Mouse (Mus musculus) spleen, adult 2 months (tissue): ENCODE measurements at regions not wholly inside any gene's neighbourhood (a gene's known extent, or its start where the extent isn't known, plus 50 kb on each side); places are given as distances from the start of the nearest gene placed in this dataset.

Source experiments
- CTCF ChIP-seq: fragments of 200-500 bp; IDR thresholded peaks from 2 replicates; pipeline ENCODE4 v1.5.1; 2011; ENCODE audit warnings: mild to moderate bottlenecking, inconsistent platforms; ENCODE audit not compliant: insufficient read depth, insufficient read length, insufficient replicate concordance; ENCODE audit errors: extremely low read depth
- POLR2A ChIP-seq: fragments of 200-500 bp; IDR thresholded peaks from 2 replicates; pipeline ENCODE4 v1.6.1; 2011; ENCODE audit warnings: low read depth, low read length, inconsistent platforms

GRCm38 (mm10) chrX:99248181-99248580, 112.3 kb downstream of the Efnb1 start:
- TF ChIP-seq CTCF = no peak
- no peak for TF ChIP-seq POLR2A
